Comparison of ENCODE assay signal across 8 mouse cellular contexts in genomic region chr1:171065768-171066167, GRCm38 (mm10). TPM values are rescaled to one million over a fixed set of nuclear protein-coding genes. Genes with fewer than 3 reads are reported as not detected.
DNase-seq lines count a peak whose midpoint lies in the region; ATAC-seq and TF ChIP-seq lines count a peak whose summit lies in the region.
"Not testable (repeated sequence)": the region's sequence is repeated elsewhere in the genome, so short reads cannot be mapped to it uniquely, and the experiment has no call there.

No protein-coding gene starts in this region.

- not testable (repeated sequence) for TF ChIP-seq CTCF in kidney, adult 2 months (conservative IDR thresholded peaks at IDR 0.05; ENCODE audit: insufficient read depth, insufficient read length, low read depth, low read length); small intestine, adult 2 months (IDR thresholded peaks at IDR 0.05; ENCODE audit: extremely low read depth, insufficient read length, insufficient replicate concordance, low read depth, low read length)

- H3K36me3 ChIP-seq in forebrain, embryonic 12.5 days (replicated peaks); heart, embryonic 15.5 days; kidney, adult 2 months (ENCODE audit: control insufficient read depth, insufficient read depth, low read length); limb, embryonic 10.5 days; midbrain, embryonic 12.5 days; small intestine, adult 2 months (ENCODE audit: control insufficient read depth, insufficient read depth, low read length): not testable (repeated sequence)

- H3K9ac ChIP-seq in forebrain, embryonic 12.5 days; heart, embryonic 15.5 days; midbrain, embryonic 12.5 days (replicated peaks): not testable (repeated sequence)

- peak overlapping the region; percentile 50 for H3K4me2 ChIP-seq in forebrain, embryonic 12.5 days
- H3K4me2 ChIP-seq in heart, embryonic 15.5 days = peak overlapping the region; percentile 47
- peak overlapping the region; percentile 41 for H3K4me2 ChIP-seq in midbrain, embryonic 12.5 days (replicated peaks)

- not testable (repeated sequence) for TF ChIP-seq POLR2A in kidney, adult 2 months (IDR thresholded peaks at IDR 0.05; ENCODE audit: low read depth, low read length); small intestine, adult 2 months (IDR thresholded peaks at IDR 0.05; ENCODE audit: low read depth, low read length)

- H3K4me3 ChIP-seq in forebrain, embryonic 12.5 days (replicated peaks) = peak overlapping the region; percentile 39
- H3K4me3 ChIP-seq in heart, embryonic 15.5 days = peak overlapping the region; percentile 31
- not testable (repeated sequence) for H3K4me3 ChIP-seq in kidney, adult 2 months (ENCODE audit: insufficient read depth, low read depth, low read length)
- peak overlapping the region; percentile 46 for H3K4me3 ChIP-seq in limb, embryonic 10.5 days
- H3K4me3 ChIP-seq in midbrain, embryonic 12.5 days = peak overlapping the region; percentile 32
- H3K4me3 ChIP-seq in small intestine, adult 2 months (ENCODE audit: low read depth, low read length) = peak overlapping the region; percentile 19

- not testable (repeated sequence) for H3K27ac ChIP-seq in forebrain, embryonic 12.5 days; heart, embryonic 15.5 days; kidney, adult 2 months (ENCODE audit: insufficient read depth, low read depth, low read length); limb, embryonic 10.5 days; midbrain, embryonic 12.5 days (replicated peaks); small intestine, adult 2 months (ENCODE audit: insufficient read depth, low read depth, low read length)

- not testable (repeated sequence) for H3K4me1 ChIP-seq in forebrain, embryonic 12.5 days; kidney, adult 2 months (ENCODE audit: control insufficient read depth, insufficient read depth, low read length); midbrain, embryonic 12.5 days; small intestine, adult 2 months (ENCODE audit: control insufficient read depth, insufficient read depth, insufficient read length, low read length)
- peaks cover 10% of the 10 kb centered on the region for H3K4me1 ChIP-seq in heart, embryonic 15.5 days (replicated peaks)
- H3K4me1 ChIP-seq in limb, embryonic 10.5 days = peaks cover 11% of the 10 kb centered on the region

- peak; percentile 5 for ATAC-seq in forebrain, embryonic 12.5 days (ENCODE audit: low FRiP score)
- ATAC-seq in heart, embryonic 15.5 days (replicated peaks; ENCODE audit: insufficient number of reproducible peaks, insufficient read depth, low FRiP score, low read depth) = not testable (repeated sequence)
- ATAC-seq in midbrain, embryonic 12.5 days (ENCODE audit: low FRiP score, low read depth) = peak; percentile 8; the same call in 1 of the 2 replicates

- H3K9me3 ChIP-seq in forebrain, embryonic 12.5 days; heart, embryonic 15.5 days (replicated peaks); limb, embryonic 10.5 days (replicated peaks); midbrain, embryonic 12.5 days: not testable (repeated sequence)

- DNase-seq in adrenal gland, adult 2 months = peak; percentile 46
- DNase-seq in kidney, adult 2 months = peak; percentile 25
- DNase-seq in limb, embryonic 10.5 days (ENCODE audit: low spot score) = not testable (repeated sequence)
- DNase-seq in urinary bladder, postnatal 25 days (ENCODE audit: low spot score) = peak; percentile 54

- H3K27me3 ChIP-seq in forebrain, embryonic 12.5 days = peaks cover 47% of the 10 kb centered on the region
- H3K27me3 ChIP-seq in heart, embryonic 15.5 days = peaks cover 41% of the 10 kb centered on the region
- H3K27me3 ChIP-seq in kidney, adult 2 months (replicated peaks; ENCODE audit: control insufficient read depth, insufficient read depth, low read length) = not testable (repeated sequence)
- H3K27me3 ChIP-seq in limb, embryonic 10.5 days (ENCODE audit: low read depth, poor library complexity, severe bottlenecking) = peaks cover 57% of the 10 kb centered on the region
- peaks cover 49% of the 10 kb centered on the region for H3K27me3 ChIP-seq in midbrain, embryonic 12.5 days
- peaks cover 22% of the 10 kb centered on the region for H3K27me3 ChIP-seq in small intestine, adult 2 months (ENCODE audit: control insufficient read depth, insufficient read depth, low read length)

- WGBS in forebrain, embryonic 12.5 days = 6% methylated on average over 31 of the region's 45 CpGs
- WGBS in heart, embryonic 15.5 days = 6% methylated on average over 32 of the region's 45 CpGs
- WGBS in kidney, adult 2 months = 8% methylated on average over 32 of the region's 45 CpGs
- WGBS in limb, embryonic 10.5 days = 7% methylated on average over 31 of the region's 45 CpGs
- WGBS in midbrain, embryonic 12.5 days = 6% methylated on average over 30 of the region's 45 CpGs
- 10% methylated on average over 32 of the region's 45 CpGs for WGBS in small intestine, adult 2 months

RNA-seq across cellular contexts. Expression of gene Fcgr3, which starts 1.0 kb away (rescaled TPM):
- 10 to 100 TPM; 16.4 to 17.7 TPM for total RNA-seq in adrenal gland, adult 2 months (2021)
- polyA plus RNA-seq in adrenal gland, adult 2 months (2012; rRNA removed) = 5.4 and 5.5 TPM in 2 replicates
- polyA plus RNA-seq in forebrain, embryonic 12.5 days (2016; fragmentation: Nextera tagmentation; extraction: Ambion mirVana) = 4.8 and 4.9 TPM in 2 replicates
- polyA plus RNA-seq in heart, embryonic 15.5 days (2015; fragmentation: Nextera tagmentation; extraction: Ambion mirVana) = 10.4 and 11.9 TPM in 2 replicates
- polyA plus RNA-seq in kidney, adult 2 months (2012; rRNA removed) = 4.8 and 6.4 TPM in 2 replicates
- 3.0 and 3.3 TPM in 2 replicates for polyA plus RNA-seq in limb, embryonic 10.5 days (2016; fragmentation: Nextera tagmentation; extraction: Ambion mirVana)
- 5.8 and 9.8 TPM in 2 replicates for polyA plus RNA-seq in midbrain, embryonic 12.5 days (2016; fragmentation: Nextera tagmentation; extraction: Ambion mirVana)
- 4.9 and 6.7 TPM in 2 replicates for polyA plus RNA-seq in small intestine, adult 2 months (2012; rRNA removed)

RNA-seq across cellular contexts. Expression of gene Fcgr4, which starts 47.0 kb away (rescaled TPM):
- 1 to 10 TPM; 5.1 to 6.9 TPM for total RNA-seq in adrenal gland, adult 2 months (2021)
- polyA plus RNA-seq in adrenal gland, adult 2 months (2012; rRNA removed) = 1.6 and 2.0 TPM in 2 replicates
- 0.26 and 0.31 TPM in 2 replicates for polyA plus RNA-seq in forebrain, embryonic 12.5 days (2016; fragmentation: Nextera tagmentation; extraction: Ambion mirVana)
- 1.1 and 1.4 TPM in 2 replicates for polyA plus RNA-seq in heart, embryonic 15.5 days (2015; fragmentation: Nextera tagmentation; extraction: Ambion mirVana)
- 3.3 and 3.7 TPM in 2 replicates for polyA plus RNA-seq in kidney, adult 2 months (2012; rRNA removed)
- polyA plus RNA-seq in limb, embryonic 10.5 days (2016; fragmentation: Nextera tagmentation; extraction: Ambion mirVana) = 0.11 TPM in 1 of 2 replicates, not detected in the other
- 0.19 TPM in 1 of 2 replicates, not detected in the other for polyA plus RNA-seq in midbrain, embryonic 12.5 days (2016; fragmentation: Nextera tagmentation; extraction: Ambion mirVana)
- 2.5 and 2.8 TPM in 2 replicates for polyA plus RNA-seq in small intestine, adult 2 months (2012; rRNA removed)

RNA-seq across cellular contexts. Expression of gene Cfap126, which starts 48.0 kb away (rescaled TPM):
- 1 to 10 TPM; 2.7 to 3.1 TPM for total RNA-seq in adrenal gland, adult 2 months (2021)
- 2.2 and 3.1 TPM in 2 replicates for polyA plus RNA-seq in adrenal gland, adult 2 months (2012; rRNA removed)
- 3.9 and 5.2 TPM in 2 replicates for polyA plus RNA-seq in forebrain, embryonic 12.5 days (2016; fragmentation: Nextera tagmentation; extraction: Ambion mirVana)
- polyA plus RNA-seq in heart, embryonic 15.5 days (2015; fragmentation: Nextera tagmentation; extraction: Ambion mirVana) = 2.7 and 3.5 TPM in 2 replicates
- polyA plus RNA-seq in kidney, adult 2 months (2012; rRNA removed) = 15.6 and 16.7 TPM in 2 replicates
- 1.0 and 1.1 TPM in 2 replicates for polyA plus RNA-seq in limb, embryonic 10.5 days (2016; fragmentation: Nextera tagmentation; extraction: Ambion mirVana)
- polyA plus RNA-seq in midbrain, embryonic 12.5 days (2016; fragmentation: Nextera tagmentation; extraction: Ambion mirVana) = 1.7 and 3.6 TPM in 2 replicates
- 0.96 and 1.2 TPM in 2 replicates for polyA plus RNA-seq in small intestine, adult 2 months (2012; rRNA removed)
